Mouse (Mus musculus): ENCODE results near the gene Tgfbrap1.

GRCm38 (mm10) chr1:43067551-43067950 lies 30.9 kb downstream of the Tgfbrap1 start:
- TF ChIP-seq CTCF (IDR thresholded peaks at IDR 0.05; ENCODE audit: borderline replicate concordance, insufficient read depth, low read depth, low read length) (no peak), POLR2A (IDR thresholded peaks at IDR 0.05; ENCODE audit: borderline replicate concordance, insufficient read depth, low read length) (no peak)
